Comparison of ENCODE assay signal across 41 mouse cellular contexts in the genomic region with DNA sequence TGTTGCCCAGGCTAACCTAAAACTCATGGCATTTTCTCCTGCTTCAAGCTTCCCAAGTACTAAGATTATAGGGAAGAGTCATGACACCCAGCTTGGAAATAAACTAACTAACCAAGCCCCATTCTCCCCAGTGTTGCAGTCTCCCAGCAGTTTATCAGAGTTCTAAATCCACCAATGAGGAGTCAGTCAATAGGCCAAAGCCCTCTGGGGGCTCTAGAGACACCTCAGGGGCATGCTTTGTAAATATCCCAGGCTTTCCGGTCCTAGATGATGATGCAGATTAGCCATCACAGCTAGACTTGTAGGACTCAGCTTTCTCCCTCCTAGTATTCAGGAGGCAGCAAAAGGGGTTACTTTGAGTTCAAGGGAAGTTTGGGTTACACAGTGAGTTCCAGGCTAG. TPM values are rescaled to one million over a fixed set of nuclear protein-coding genes. Genes with fewer than 3 reads are reported as not detected.
"Had no signal": no experiment of that assay in that cellular context is flagged by ENCODE, and none has a peak within 500 bp of the region (broad histone marks: within the 10 kb centered on the region; RNA-seq: fewer than 3 reads in every experiment).

No protein-coding gene starts in this region.

- H3K4me2 ChIP-seq: limb, embryonic 12.5 days; limb, embryonic 13.5 days; limb, embryonic 15.5 days; liver, embryonic 11.5 days; liver, embryonic 12.5 days; liver, embryonic 13.5 days; liver, embryonic 15.5 days; lung, embryonic 14.5 days; lung, embryonic 15.5 days; midbrain, embryonic 12.5 days; midbrain, embryonic 13.5 days; midbrain, embryonic 15.5 days; neural tube, embryonic 12.5 days had no signal

- H3K9ac ChIP-seq: limb, embryonic 12.5 days; limb, embryonic 13.5 days; limb, embryonic 15.5 days; liver, embryonic 12.5 days; liver, embryonic 13.5 days; liver, embryonic 14.5 days; liver, embryonic 15.5 days; liver, postnatal 0 days; lung, embryonic 14.5 days; lung, embryonic 15.5 days; midbrain, embryonic 12.5 days; midbrain, embryonic 13.5 days; midbrain, embryonic 15.5 days; neural tube, embryonic 12.5 days had no signal

- ATAC-seq: liver, embryonic 12.5 days; liver, postnatal 0 days; lung, postnatal 0 days; midbrain, embryonic 13.5 days; midbrain, embryonic 15.5 days had no signal

- H3K9me3 ChIP-seq: limb, embryonic 10.5 days; limb, embryonic 12.5 days; limb, embryonic 13.5 days; limb, embryonic 15.5 days; liver, embryonic 12.5 days; liver, embryonic 13.5 days; liver, embryonic 15.5 days; lung, embryonic 15.5 days; megakaryocyte, embryonic 14.5 days; midbrain, embryonic 10.5 days; midbrain, embryonic 12.5 days; midbrain, embryonic 13.5 days; midbrain, embryonic 15.5 days; neural tube, embryonic 12.5 days had no signal

- H3K27ac ChIP-seq: limb, embryonic 10.5 days; limb, embryonic 12.5 days; limb, embryonic 13.5 days; limb, embryonic 15.5 days; liver, embryonic 12.5 days; liver, embryonic 13.5 days; liver, embryonic 14.5 days; liver, embryonic 15.5 days; lung, embryonic 15.5 days; macrophage; midbrain, embryonic 10.5 days; midbrain, embryonic 12.5 days; midbrain, embryonic 13.5 days; midbrain, embryonic 15.5 days; neural tube, embryonic 12.5 days had no signal

- DNase-seq: left cerebral cortex, postnatal 4 days; liver; liver, embryonic 13.5 days; liver, postnatal 0 days; lung, adult 18-20 months; lung, adult 2 months; lung, embryonic 14.5 days; lung, postnatal 10 days; lung, postnatal 14 days; lung, postnatal 36 days; lung, postnatal 4 days; midbrain, embryonic 14.5 days had no signal

- H3K27me3 ChIP-seq: limb, embryonic 12.5 days; limb, embryonic 13.5 days; limb, embryonic 15.5 days; liver, embryonic 12.5 days; liver, embryonic 13.5 days; liver, embryonic 15.5 days; lung, embryonic 15.5 days; megakaryocyte, embryonic 14.5 days; midbrain, embryonic 12.5 days; midbrain, embryonic 13.5 days; midbrain, embryonic 15.5 days; neural tube, embryonic 12.5 days had no signal

- H3K4me3 ChIP-seq: limb, embryonic 10.5 days; limb, embryonic 12.5 days; limb, embryonic 13.5 days; limb, embryonic 15.5 days; liver, embryonic 12.5 days; liver, embryonic 13.5 days; liver, embryonic 15.5 days; lung, embryonic 15.5 days; megakaryocyte, embryonic 14.5 days; midbrain, embryonic 10.5 days; midbrain, embryonic 12.5 days; midbrain, embryonic 13.5 days; midbrain, embryonic 15.5 days; myocyte; neural tube, embryonic 12.5 days had no signal

- H3K36me3 ChIP-seq: liver, embryonic 15.5 days had no signal

- H3K4me1 ChIP-seq: limb, embryonic 15.5 days; liver, embryonic 13.5 days; lung, embryonic 15.5 days; midbrain, embryonic 10.5 days; midbrain, embryonic 12.5 days; midbrain, embryonic 13.5 days; midbrain, embryonic 15.5 days; neural tube, embryonic 12.5 days had no signal

RNA-seq across cellular contexts. Expression of gene Cidec, which starts 25.6 kb away (rescaled TPM):
- total RNA-seq: left cerebral cortex, adult 8-10 months; left cerebral cortex, postnatal 10 days; left cerebral cortex, postnatal 14 days; left cerebral cortex, postnatal 25 days; left cerebral cortex, postnatal 36 days; left cerebral cortex, postnatal 4 days; megakaryocyte progenitor cell, adult 5-6 weeks; megakaryocyte, adult 5-6 weeks; megakaryocyte-erythroid progenitor cell, adult 5-6 weeks; midbrain, postnatal 0 days; monocyte, adult 5-6 weeks had no signal
- polyA plus RNA-seq: limb, embryonic 10.5 days; limb, embryonic 11.5 days; limb, embryonic 12.5 days; limb, embryonic 13.5 days; limb, embryonic 15.5 days; liver, embryonic 11.5 days; liver, embryonic 12.5 days; liver, embryonic 15.5 days; lung, embryonic 14.5 days; lung, embryonic 15.5 days; macrophage; midbrain, embryonic 10.5 days; midbrain, embryonic 12.5 days; midbrain, embryonic 13.5 days; midbrain, embryonic 14.5 days; midbrain, embryonic 15.5 days; myocyte; neural tube, embryonic 12.5 days had no signal
